Mouse (Mus musculus): ENCODE measurements around the gene Cst9.

GRCm38 (mm10) chr2:148856630-148857400 is 21.9 kb downstream of the Cst9 start:
- no peak for TF ChIP-seq CTCF (IDR thresholded peaks at IDR 0.05; ENCODE audit: low read depth, low read length)
- no peak for TF ChIP-seq POLR2A (IDR thresholded peaks at IDR 0.05; ENCODE audit: extremely low read depth, insufficient read depth, low read length)

All from liver, adult 2 months (tissue).